Mouse (Mus musculus): ENCODE results near the gene Prkaca. TPM values are rescaled to one million over a fixed set of nuclear protein-coding genes. Genes with fewer than 3 reads are reported as not detected.

Prkaca gene
- polyA plus RNA-seq, 1 experiment, result 181 TPM

GRCm38 (mm10) chr8:83945540-83945939 is 27.3 kb upstream of the Prkaca start:
- TF ChIP-seq TCF3 (IDR thresholded peaks at IDR 0.05; ENCODE audit: insufficient read length, low read depth) (no peak), USF1 (IDR thresholded peaks at IDR 0.05; ENCODE audit: low read depth) (no peak)
- H3ac ChIP-seq (ENCODE audit: control insufficient read depth, insufficient read length), result no peak overlapping the region
- no peak overlapping the region for H3K4me3 ChIP-seq
- no peaks in the 10 kb centered on the region for H3K36me3 ChIP-seq (ENCODE audit: control insufficient read depth, insufficient read depth)
- H3K79me2 ChIP-seq (ENCODE audit: control insufficient read depth, insufficient read depth), result no peaks in the 10 kb centered on the region
- no peaks in the 10 kb centered on the region for H3K27me3 ChIP-seq (ENCODE audit: control insufficient read depth, insufficient read depth, insufficient read length)
- H3K4me2 ChIP-seq (ENCODE audit: low read depth), result no peak overlapping the region

- H3K27me3 ChIP-seq (ENCODE audit: control insufficient read depth, insufficient read depth, insufficient read length), result no peaks in the 10 kb centered on the region
- peak overlapping the region; percentile 82 for H3K4me2 ChIP-seq (ENCODE audit: low read depth)
- peak overlapping the region; percentile 59 for H3K4me3 ChIP-seq
- TF ChIP-seq MYOG (IDR thresholded peaks at IDR 0.05; ENCODE audit: control insufficient read depth in 1 of 3, insufficient read depth in 1 of 3, insufficient read length in 2 of 3, low read depth in 2 of 3) (no peak), USF1 (IDR thresholded peaks at IDR 0.05; ENCODE audit: low read depth) (no peak), MYOD1 (IDR thresholded peaks at IDR 0.05; ENCODE audit: control insufficient read depth in 1 of 3, insufficient read length in 2 of 3, low read depth in 2 of 3) (no peak), TCF12 (IDR thresholded peaks at IDR 0.05; ENCODE audit: insufficient read depth, poor library complexity, severe bottlenecking) (no peak), POLR2AphosphoS2 (IDR thresholded peaks at IDR 0.05; ENCODE audit: insufficient read length, low read depth) (no peak), POLR2A (IDR thresholded peaks at IDR 0.05; ENCODE audit: insufficient read length, low read depth) (no peak), TCF3 (IDR thresholded peaks at IDR 0.05; ENCODE audit: insufficient read length, low read depth) (no peak), REST (IDR thresholded peaks at IDR 0.05; ENCODE audit: insufficient read depth, insufficient read length) (no peak), E2F4 (IDR thresholded peaks at IDR 0.05; ENCODE audit: insufficient read depth) (no peak), MAX (IDR thresholded peaks at IDR 0.05; ENCODE audit: low read depth) (no peak), SRF (IDR thresholded peaks at IDR 0.05; ENCODE audit: control insufficient read depth, insufficient read length, low read depth) (no peak), CEBPB (IDR thresholded peaks at IDR 0.05; ENCODE audit: insufficient read depth, poor library complexity, severe bottlenecking) (no peak)
- no peaks in the 10 kb centered on the region for H3K36me3 ChIP-seq (ENCODE audit: control insufficient read depth, insufficient read depth)
- H3K79me2 ChIP-seq (ENCODE audit: control insufficient read depth, insufficient read depth), result peaks cover 21% of the 10 kb centered on the region
- H3ac ChIP-seq (ENCODE audit: control insufficient read depth, insufficient read length), result no peak overlapping the region
These were observed 18.1 kb upstream of the Prkaca start for GRCm38 (mm10) chr8:83954749-83955105.

- Histone ChIP-seq H3K36me3 (ENCODE audit: control insufficient read depth, insufficient read depth) (no peaks in the 10 kb centered on the region), H3K4me3 (peak within 1 kb of the TSS; percentile 59), H3K27me3 (ENCODE audit: control insufficient read depth, insufficient read depth, insufficient read length) (no peaks in the 10 kb centered on the region), H3K79me2 (ENCODE audit: control insufficient read depth, insufficient read depth) (peaks cover 25% of the 10 kb centered on the region), H3K4me2 (ENCODE audit: low read depth) (peak within 1 kb of the TSS; percentile 82), H3ac (ENCODE audit: control insufficient read depth, insufficient read length) (peak within 1 kb of the TSS; percentile 5)
- TF ChIP-seq USF1 (IDR thresholded peaks at IDR 0.05; ENCODE audit: low read depth), result no peak
- TF ChIP-seq CEBPB (IDR thresholded peaks at IDR 0.05; ENCODE audit: insufficient read depth, poor library complexity, severe bottlenecking), result no peak
- no peak for TF ChIP-seq SRF (IDR thresholded peaks at IDR 0.05; ENCODE audit: control insufficient read depth, insufficient read length, low read depth)
- TF ChIP-seq E2F4 (IDR thresholded peaks at IDR 0.05; ENCODE audit: insufficient read depth), result peak; percentile 95
- TF ChIP-seq POLR2A (IDR thresholded peaks at IDR 0.05; ENCODE audit: insufficient read length, low read depth), result peak; percentile 84
- TF ChIP-seq POLR2AphosphoS2 (IDR thresholded peaks at IDR 0.05; ENCODE audit: insufficient read length, low read depth), result peak; percentile 79
- TF ChIP-seq TCF3 (IDR thresholded peaks at IDR 0.05; ENCODE audit: insufficient read length, low read depth), result no peak
- no peak for TF ChIP-seq MAX (IDR thresholded peaks at IDR 0.05; ENCODE audit: low read depth)
- no peak for TF ChIP-seq MYOG (IDR thresholded peaks at IDR 0.05; ENCODE audit: control insufficient read depth in 1 of 3, insufficient read depth in 1 of 3, insufficient read length in 2 of 3, low read depth in 2 of 3)
These were observed 17.5 kb upstream of the Prkaca start, which contains the start of the genes Gm10644 and Asf1b for GRCm38 (mm10) chr8:83955106-83955957. Gm10644 (minus strand) TSS chr8:83955205. Asf1b (plus strand) TSS chr8:83955507.

- peaks cover 29% of the 10 kb centered on the region for H3K79me2 ChIP-seq (ENCODE audit: control insufficient read depth, insufficient read depth)
- no peaks in the 10 kb centered on the region for H3K36me3 ChIP-seq (ENCODE audit: control insufficient read depth, insufficient read depth)
- H3ac ChIP-seq (ENCODE audit: control insufficient read depth, insufficient read length), result peak overlapping the region; percentile 5
- peak overlapping the region; percentile 59 for H3K4me3 ChIP-seq
- no peaks in the 10 kb centered on the region for H3K27me3 ChIP-seq (ENCODE audit: control insufficient read depth, insufficient read depth, insufficient read length)
- TF ChIP-seq TCF12 (IDR thresholded peaks at IDR 0.05; ENCODE audit: insufficient read depth, poor library complexity, severe bottlenecking), result no peak
- TF ChIP-seq E2F4 (IDR thresholded peaks at IDR 0.05; ENCODE audit: insufficient read depth), result no peak
- TF ChIP-seq MYOG (IDR thresholded peaks at IDR 0.05; ENCODE audit: control insufficient read depth in 1 of 3, insufficient read depth in 1 of 3, insufficient read length in 2 of 3, low read depth in 2 of 3), result no peak
- TF ChIP-seq POLR2AphosphoS2 (IDR thresholded peaks at IDR 0.05; ENCODE audit: insufficient read length, low read depth), result no peak
- TF ChIP-seq POLR2A (IDR thresholded peaks at IDR 0.05; ENCODE audit: insufficient read length, low read depth), result no peak
- no peak for TF ChIP-seq TCF3 (IDR thresholded peaks at IDR 0.05; ENCODE audit: insufficient read length, low read depth)
- no peak for TF ChIP-seq MAX (IDR thresholded peaks at IDR 0.05; ENCODE audit: low read depth)
- TF ChIP-seq USF1 (IDR thresholded peaks at IDR 0.05; ENCODE audit: low read depth), result no peak
- no peak for TF ChIP-seq SRF (IDR thresholded peaks at IDR 0.05; ENCODE audit: control insufficient read depth, insufficient read length, low read depth)
- no peak for TF ChIP-seq REST (IDR thresholded peaks at IDR 0.05; ENCODE audit: insufficient read depth, insufficient read length)
- no peak for TF ChIP-seq MYOD1 (IDR thresholded peaks at IDR 0.05; ENCODE audit: control insufficient read depth in 1 of 3, insufficient read length in 2 of 3, low read depth in 2 of 3)
- TF ChIP-seq CEBPB (IDR thresholded peaks at IDR 0.05; ENCODE audit: insufficient read depth, poor library complexity, severe bottlenecking), result no peak
- peak overlapping the region; percentile 72 for H3K4me2 ChIP-seq (ENCODE audit: low read depth)
These were observed 16.9 kb upstream of the Prkaca start for GRCm38 (mm10) chr8:83955958-83956218.

- peak overlapping the region; percentile 59 for H3K4me3 ChIP-seq
- H3K27me3 ChIP-seq (ENCODE audit: control insufficient read depth, insufficient read depth, insufficient read length), result no peaks in the 10 kb centered on the region
- H3K36me3 ChIP-seq (ENCODE audit: control insufficient read depth, insufficient read depth), result no peaks in the 10 kb centered on the region
- TF ChIP-seq POLR2A (IDR thresholded peaks at IDR 0.05; ENCODE audit: insufficient read length, low read depth) (peak; percentile 16), TCF3 (IDR thresholded peaks at IDR 0.05; ENCODE audit: insufficient read length, low read depth) (no peak), MYOG (IDR thresholded peaks at IDR 0.05; ENCODE audit: control insufficient read depth in 1 of 3, insufficient read depth in 1 of 3, insufficient read length in 2 of 3, low read depth in 2 of 3) (peak in 2 of 3 experiments; percentile 17 to 68), CEBPB (IDR thresholded peaks at IDR 0.05; ENCODE audit: insufficient read depth, poor library complexity, severe bottlenecking) (no peak), MYOD1 (IDR thresholded peaks at IDR 0.05; ENCODE audit: control insufficient read depth in 1 of 3, insufficient read length in 2 of 3, low read depth in 2 of 3) (peak; percentile 46 to 76 (median 64)), E2F4 (IDR thresholded peaks at IDR 0.05; ENCODE audit: insufficient read depth) (no peak), TCF12 (IDR thresholded peaks at IDR 0.05; ENCODE audit: insufficient read depth, poor library complexity, severe bottlenecking) (no peak), REST (IDR thresholded peaks at IDR 0.05; ENCODE audit: insufficient read depth, insufficient read length) (no peak), USF1 (IDR thresholded peaks at IDR 0.05; ENCODE audit: low read depth) (no peak), SRF (IDR thresholded peaks at IDR 0.05; ENCODE audit: control insufficient read depth, insufficient read length, low read depth) (no peak), POLR2AphosphoS2 (IDR thresholded peaks at IDR 0.05; ENCODE audit: insufficient read length, low read depth) (no peak), MAX (IDR thresholded peaks at IDR 0.05; ENCODE audit: low read depth) (no peak)
- no peak overlapping the region for H3ac ChIP-seq (ENCODE audit: control insufficient read depth, insufficient read length)
- peak overlapping the region; percentile 72 for H3K4me2 ChIP-seq (ENCODE audit: low read depth)
- peaks cover 35% of the 10 kb centered on the region for H3K79me2 ChIP-seq (ENCODE audit: control insufficient read depth, insufficient read depth)
These were observed 16.0 kb upstream of the Prkaca start for GRCm38 (mm10) chr8:83956789-83957188.

Data from myocyte (in vitro differentiated cells).